Mouse (Mus musculus) 3134 (cell line): ENCODE measurements around the gene Gadd45b.

Experiments used
- DNase-seq: peaks from one replicate; pipeline ENCODE4 v3.0.0-alpha.2; 2011; ENCODE audit warnings: low spot score; ENCODE audit not compliant: insufficient read length; ENCODE audit errors: extremely low read depth

Gene Gadd45b

GRCm38 (mm10) chr10:80929299-80930226, at the start of gene Gadd45b:
Gadd45b (plus strand) TSS chr10:80930073.
- DNase-seq, result peak; percentile 99

- DNase-seq, result no peak
These were observed 49.7 kb upstream of the Gadd45b start for GRCm38 (mm10) chr10:80880131-80880641.

- DNase-seq, result no peak
These were observed 49.0 kb upstream of the Gadd45b start for GRCm38 (mm10) chr10:80880901-80881300.

- DNase-seq, result peak; percentile 81
These were observed 48.6 kb upstream of the Gadd45b start for GRCm38 (mm10) chr10:80881301-80881700.

- peak; percentile 68 for DNase-seq
These were observed 42.7 kb upstream of the Gadd45b start for GRCm38 (mm10) chr10:80887181-80887580.

GRCm38 (mm10) chr10:80895100-80895499, 34.8 kb upstream of the Gadd45b start:
- DNase-seq, result no peak

- no peak for DNase-seq
These were observed 34.2 kb upstream of the Gadd45b start for GRCm38 (mm10) chr10:80895697-80896096.

GRCm38 (mm10) chr10:80896581-80897485, 33.0 kb upstream of the Gadd45b start:
- DNase-seq, result no peak

- DNase-seq, result no peak
These were observed 31.9 kb upstream of the Gadd45b start for GRCm38 (mm10) chr10:80897861-80898510.

- DNase-seq, result no peak
These were observed 30.8 kb upstream of the Gadd45b start for GRCm38 (mm10) chr10:80899074-80899473.

GRCm38 (mm10) chr10:80899591-80900317, 30.1 kb upstream of the Gadd45b start:
- DNase-seq, result no peak

- DNase-seq, result peak; percentile 97
These were observed 29.3 kb upstream of the Gadd45b start, which contains the start of gene Timm13 for GRCm38 (mm10) chr10:80900318-80901247. Timm13 (minus strand) TSS chr10:80900969.

- no peak for DNase-seq
These were observed 28.2 kb upstream of the Gadd45b start for GRCm38 (mm10) chr10:80901409-80902272.

GRCm38 (mm10) chr10:80902273-80902940, 27.5 kb upstream of the Gadd45b start:
- no peak for DNase-seq

GRCm38 (mm10) chr10:80903282-80903681, 26.6 kb upstream of the Gadd45b start:
- DNase-seq, result no peak

- DNase-seq, result no peak
These were observed 25.7 kb upstream of the Gadd45b start for GRCm38 (mm10) chr10:80904004-80904693.

GRCm38 (mm10) chr10:80904709-80905108, 25.2 kb upstream of the Gadd45b start:
- DNase-seq, result no peak
